Mouse (Mus musculus) CH12.LX (cell line): Measurements from ENCODE around the gene Pnmal2. TPM values are rescaled to one million over a fixed set of nuclear protein-coding genes. Genes with fewer than 3 reads are reported as not detected.

ENCODE experiments used
- DNase-seq: peaks from one replicate; pipeline ENCODE4 v3.0.0-alpha.2; 2013; ENCODE audit errors: extremely low read depth
- H3K27ac ChIP-seq: 2 replicates; pipeline ENCODE4 v1.5.1; 2012; ENCODE audit warnings: low read depth, mild to moderate bottlenecking, control low read depth, moderate library complexity; ENCODE audit not compliant: insufficient read depth
- H3K27me3 ChIP-seq: replicated peaks from 2 replicates; pipeline ENCODE3; 2012; ENCODE audit warnings: inconsistent platforms
- H3K36me3 ChIP-seq, 2 experiments: replicated peaks in 1 of 2; 2 replicates each; pipeline versions ENCODE3 to v1.6.1; 2012; ENCODE audit warnings: inconsistent platforms in 1 of 2, low read length in 1 of 2, mild to moderate bottlenecking in 1 of 2, mixed read lengths in 1 of 2, moderate library complexity in 1 of 2; ENCODE audit not compliant: control insufficient read depth in 1 of 2, insufficient read depth in 1 of 2
- H3K4me1 ChIP-seq, 2 experiments: 2 replicates each; pipeline ENCODE4 v1.6.1; 2012; ENCODE audit warnings: inconsistent platforms in 1 of 2, moderate library complexity in 1 of 2; ENCODE audit not compliant: insufficient read depth in 2 of 2, control insufficient read depth in 1 of 2
- H3K4me2 ChIP-seq: 2 replicates; pipeline ENCODE4 v1.6.1; 2012; ENCODE audit warnings: low read depth, mild to moderate bottlenecking, control low read depth; ENCODE audit not compliant: poor library complexity, insufficient read depth, severe bottlenecking
- H3K4me3 ChIP-seq, 3 experiments: fragments of 150-350 bp in 1 of 3; sonication (generic) in 1 of 3; replicated peaks in 1 of 3; 2 replicates each; pipeline versions ENCODE3 to v1.5.1; 2011 to 2012; ENCODE audit warnings: low read depth in 2 of 3, low read length in 2 of 3, mild to moderate bottlenecking in 2 of 3, moderate library complexity in 2 of 3, control low read depth in 1 of 3, improper control_type of control experiment in 1 of 3, inconsistent platforms in 1 of 3, mixed read lengths in 1 of 3; ENCODE audit not compliant: poor library complexity in 1 of 3
- H3K79me2 ChIP-seq: replicated peaks from 2 replicates; pipeline ENCODE4 v1.6.1; 2012; ENCODE audit warnings: mild to moderate bottlenecking, moderate library complexity; ENCODE audit not compliant: control insufficient read depth, poor library complexity, insufficient read depth, severe bottlenecking; ENCODE audit errors: extremely low read depth
- H3K9ac ChIP-seq: 2 replicates; pipeline ENCODE4 v1.6.1; 2012; ENCODE audit warnings: low read depth, mild to moderate bottlenecking, control low read depth, moderate library complexity; ENCODE audit not compliant: insufficient read depth
- H3K9me3 ChIP-seq: replicated peaks from 2 replicates; pipeline ENCODE3; 2012; ENCODE audit warnings: low read length, inconsistent platforms, mixed read lengths
- CHD1 ChIP-seq: IDR thresholded peaks from 2 replicates; pipeline ENCODE4 v1.6.1; 2012; ENCODE audit warnings: low read depth, low read length, improper control_type of control experiment, inconsistent platforms
- CTCF ChIP-seq, 2 experiments: IDR thresholded peaks in 1 of 2; conservative IDR thresholded peaks in 1 of 2; 2 replicates each; pipeline ENCODE4 v1.5.1; 2011 to 2012; ENCODE audit warnings: low read depth in 2 of 2, low read length in 2 of 2, improper control_type of control experiment in 1 of 2, inconsistent platforms in 1 of 2, mild to moderate bottlenecking in 1 of 2, moderate library complexity in 1 of 2
- E2F4 ChIP-seq: IDR thresholded peaks from 2 replicates; pipeline ENCODE4 v1.6.1; 2011; ENCODE audit warnings: low read depth, low read length, improper control_type of control experiment; ENCODE audit not compliant: insufficient replicate concordance
- ELF1 ChIP-seq: IDR thresholded peaks from 2 replicates; pipeline ENCODE4 v1.6.1; 2014; ENCODE audit warnings: low read depth, mild to moderate bottlenecking, inconsistent platforms, low read length, improper control_type of control experiment
- GABPA ChIP-seq: IDR thresholded peaks from 2 replicates; pipeline ENCODE4 v1.6.1; 2012; ENCODE audit warnings: low read depth, low read length, improper control_type of control experiment, inconsistent platforms; ENCODE audit not compliant: insufficient replicate concordance
- HCFC1 ChIP-seq: IDR thresholded peaks from 2 replicates; pipeline ENCODE4 v1.6.1; 2012; ENCODE audit warnings: low read depth, mild to moderate bottlenecking, inconsistent platforms, low read length, improper control_type of control experiment
- JUN ChIP-seq: IDR thresholded peaks from 2 replicates; pipeline ENCODE4 v1.6.1; 2011; ENCODE audit warnings: low read depth, mild to moderate bottlenecking, low read length, improper control_type of control experiment, moderate library complexity; ENCODE audit not compliant: insufficient read depth
- MAFK ChIP-seq: IDR thresholded peaks from 2 replicates; pipeline ENCODE4 v1.6.1; 2011; ENCODE audit warnings: low read length, improper control_type of control experiment; ENCODE audit not compliant: insufficient replicate concordance
- MAZ ChIP-seq: IDR thresholded peaks from 2 replicates; pipeline ENCODE4 v1.6.1; 2012; ENCODE audit warnings: low read depth, mild to moderate bottlenecking, inconsistent platforms, low read length, improper control_type of control experiment, moderate library complexity
- MXI1 ChIP-seq: IDR thresholded peaks from 2 replicates; pipeline ENCODE4 v1.6.1; 2011; ENCODE audit warnings: mild to moderate bottlenecking, low read depth, low read length, improper control_type of control experiment
- NELFE ChIP-seq: IDR thresholded peaks from 2 replicates; pipeline ENCODE4 v1.6.1; 2011; ENCODE audit warnings: low read depth, low read length, improper control_type of control experiment
- NRF1 ChIP-seq: IDR thresholded peaks from 2 replicates; pipeline ENCODE4 v1.6.1; 2014; ENCODE audit warnings: low read depth, mild to moderate bottlenecking, inconsistent platforms, low read length, improper control_type of control experiment, moderate library complexity
- PAX5 ChIP-seq: IDR thresholded peaks from 2 replicates; pipeline ENCODE4 v1.6.1; 2012; ENCODE audit warnings: low read length, inconsistent platforms, mixed read lengths
- POLR2AphosphoS2 ChIP-seq: IDR thresholded peaks from 2 replicates; pipeline ENCODE4 v1.6.1; 2011; ENCODE audit warnings: low read depth, low read length, improper control_type of control experiment
- UBTF ChIP-seq: IDR thresholded peaks from 2 replicates; pipeline ENCODE4 v1.6.1; 2012; ENCODE audit warnings: low read depth, mild to moderate bottlenecking, inconsistent platforms, low read length, improper control_type of control experiment, moderate library complexity
- USF1 ChIP-seq: IDR thresholded peaks from 2 replicates; pipeline ENCODE4 v1.6.1; 2014; ENCODE audit warnings: low read depth, mild to moderate bottlenecking, inconsistent platforms, low read length, improper control_type of control experiment
- USF2 ChIP-seq: conservative IDR thresholded peaks from 2 replicates; pipeline ENCODE4 v1.6.1; 2011; ENCODE audit warnings: low read depth, low read length, improper control_type of control experiment
- ZC3H11A ChIP-seq: IDR thresholded peaks from 2 replicates; pipeline ENCODE4 v1.6.1; 2012; ENCODE audit warnings: low read depth, mild to moderate bottlenecking, inconsistent platforms, low read length, improper control_type of control experiment
- ZKSCAN1 ChIP-seq: IDR thresholded peaks from 2 replicates; pipeline ENCODE4 v1.6.1; 2012; ENCODE audit warnings: low read depth, inconsistent platforms, low read length, improper control_type of control experiment, borderline replicate concordance
- ZMIZ1 ChIP-seq: IDR thresholded peaks from 2 replicates; pipeline ENCODE4 v1.6.1; 2012; ENCODE audit warnings: low read depth, mild to moderate bottlenecking, inconsistent platforms, low read length, improper control_type of control experiment
- ZNF384 ChIP-seq: IDR thresholded peaks from 2 replicates; pipeline ENCODE4 v1.6.1; 2012; ENCODE audit warnings: low read depth, low read length, improper control_type of control experiment, inconsistent platforms
- dilution Hi-C: fragments of 300-500 bp; cut with MboI; formaldehyde crosslinking; loops from 2 replicates; pipeline ENCODE4 v1.14.3; 2020; ENCODE audit warnings: low sequenced_read_pairs; ENCODE audit not compliant: extremely low pct_unique_long_range_greater_than_20kb, extremely low pct_ligation_motif_present
- in situ Hi-C: fragments of 300-500 bp; cut with MboI; formaldehyde crosslinking; loops from 3 replicates; pipeline ENCODE4 v1.14.3; 2019; ENCODE audit warnings: low sequenced_read_pairs, low pct_ligation_motif_present, low pct_unique_long_range_greater_than_20kb, mixed read lengths
- polyA plus RNA-seq: library from polyadenylated mRNA; unstranded; fragments of >175 nt; gene quantifications from 2 replicates; pipeline ENCODE4 v1.2.1, GENCODE M21; 2012; ENCODE audit warnings: low read depth; ENCODE audit not compliant: insufficient read length
- total RNA-seq, 2 experiments: library from RNA; depleted of rRNA; stranded (reverse); fragments of 300-350 nt in 1 of 2; fragments of >200 nt in 1 of 2; gene quantifications; 2 replicates each; pipeline ENCODE4 v1.2.3; 2012 to 2014

Gene Pnmal2
- total and polyA plus RNA-seq, 3 experiments: 0.09 to 0.38 TPM; not detected in 1

DNA sequence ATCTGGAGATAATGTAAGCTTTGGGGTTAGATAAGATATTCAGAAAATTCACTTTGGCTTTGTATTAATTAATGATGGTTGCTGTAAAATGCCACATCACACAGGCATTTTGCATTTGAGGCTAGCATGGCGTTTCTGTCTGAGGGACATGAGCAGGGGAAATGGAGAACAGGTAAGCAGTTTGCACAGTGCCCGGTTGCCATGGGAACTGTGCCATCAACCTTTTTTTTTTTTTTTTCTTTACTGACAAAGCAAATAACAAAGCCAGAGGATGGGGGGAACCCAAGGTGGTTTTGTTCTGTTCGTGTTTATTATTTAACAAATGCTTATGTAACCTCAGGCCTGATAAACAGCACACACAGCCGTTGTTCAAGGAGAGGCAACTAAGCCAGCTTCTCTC lies 1.6 kb upstream of the Pnmal2 start:
- TF ChIP-seq ZNF384: peak; percentile 33; the same call in 1 of the 2 replicates
- TF ChIP-seq JUN: no peak
- in situ Hi-C loops: no loop called here
- Histone ChIP-seq H3K27me3 (peaks cover 36% of the 10 kb centered on the region), H3K36me3 (no peaks in the 10 kb centered on the region), H3K79me2 (no peaks in the 10 kb centered on the region), H3K9ac (no peak overlapping the region), H3K4me2 (no peak overlapping the region), H3K27ac (no peak overlapping the region), H3K9me3 (peaks cover 14% of the 10 kb centered on the region), H3K4me1 (no peaks in the 10 kb centered on the region), H3K4me3 (no peak overlapping the region)
- no peak for DNase-seq
- dilution Hi-C loops: no loop called here

DNA sequence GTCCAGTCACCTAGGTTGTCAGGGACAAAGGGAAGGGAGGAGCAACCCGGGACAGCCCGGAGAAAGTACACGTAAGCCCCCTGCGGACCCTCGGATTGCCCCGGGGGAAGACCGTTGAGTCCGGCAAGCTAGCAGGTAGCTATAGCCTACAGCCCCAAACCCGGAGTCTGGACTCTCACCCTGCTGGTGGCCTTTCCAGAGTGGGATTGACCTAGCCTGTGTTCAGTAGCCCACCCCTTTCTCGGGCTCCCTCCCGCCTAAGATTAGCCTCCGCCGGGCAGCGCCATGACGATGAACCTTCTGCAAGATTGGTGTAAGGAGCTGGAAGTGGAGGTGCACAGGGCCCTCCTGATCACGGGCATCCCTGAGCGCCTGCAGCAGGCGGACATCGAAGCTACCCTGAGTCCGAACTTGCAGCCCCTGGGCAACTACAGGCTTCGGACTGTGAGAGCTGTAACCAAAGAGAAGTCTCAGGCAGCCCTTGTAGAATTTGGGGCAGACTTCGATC lies 380 bp downstream of the Pnmal2 start:
- H3K9ac ChIP-seq: peak overlapping the region; percentile 37; the same call in 1 of the 2 replicates
- dilution Hi-C loops: no loop called here

GRCm38 (mm10) chr7:16945419-16945818 lies 937 bp downstream of the Pnmal2 start:
- dilution Hi-C loops (no loop called here), in situ Hi-C loops (no loop called here)
- peaks cover 14% of the 10 kb centered on the region for H3K9me3 ChIP-seq
- no peaks in the 10 kb centered on the region for H3K79me2 ChIP-seq
- H3K4me2 ChIP-seq: no peak overlapping the region
- H3K4me3 ChIP-seq: no peak overlapping the region
- peaks cover 0 to 3% of the 10 kb centered on the region in 2 experiments; a peak in 1 of 4 replicates for H3K4me1 ChIP-seq
- H3K27me3 ChIP-seq: peaks cover 43% of the 10 kb centered on the region
- no peak overlapping the region for H3K27ac ChIP-seq
- TF ChIP-seq NELFE (no peak), E2F4 (no peak), ZMIZ1 (no peak), HCFC1 (no peak), CTCF (conservative IDR thresholded peaks at IDR 0.05 in 1 of 2, IDR thresholded peaks at IDR 0.05 in 1 of 2; ENCODE audit: low read depth in 2 of 2, low read length in 2 of 2) (no peak), JUN (no peak), NRF1 (no peak), UBTF (no peak), USF2 (no peak), ELF1 (no peak), MXI1 (no peak), MAFK (no peak), ZC3H11A (no peak), GABPA (no peak), PAX5 (no peak)
- DNase-seq: no peak
- no peaks in the 10 kb centered on the region for H3K36me3 ChIP-seq
- no peak overlapping the region for H3K9ac ChIP-seq

More for the DNA sequence above, 380 bp downstream of the Pnmal2 start:
- Histone ChIP-seq H3K36me3 (no peaks in the 10 kb centered on the region), H3K27me3 (peaks cover 47% of the 10 kb centered on the region), H3K79me2 (no peaks in the 10 kb centered on the region), H3K4me3 (peak overlapping the region in 1 of 3 experiments; percentile 56), H3K4me2 (0 out of 2 replicates have a peak overlapping the region, but pooled peaks have one; percentile 12), H3K27ac (no peak overlapping the region), H3K9me3 (peaks cover 14% of the 10 kb centered on the region), H3K4me1 (no peaks in the 10 kb centered on the region)
- in situ Hi-C loops: no loop called here
- TF ChIP-seq USF1 (no peak), ZMIZ1 (no peak), ZKSCAN1 (no peak), NRF1 (no peak), POLR2AphosphoS2 (no peak), ZC3H11A (no peak), MAZ (no peak), ELF1 (no peak), CTCF (conservative IDR thresholded peaks at IDR 0.05 in 1 of 2, IDR thresholded peaks at IDR 0.05 in 1 of 2; ENCODE audit: low read depth in 2 of 2, low read length in 2 of 2) (no peak), CHD1 (no peak)
- DNase-seq: no peak
